Mouse (Mus musculus): ENCODE data around the gene Rrp8. TPM values are rescaled to one million over a fixed set of nuclear protein-coding genes. Genes with fewer than 3 reads are reported as not detected.
A peak's percentile ranks its signal among the peaks of the same experiment; 100 is the strongest.
"Not testable (repeated sequence)": the region's sequence is repeated elsewhere in the genome, so short reads cannot be mapped to it uniquely, and the experiment has no call there.

The Rrp8 gene
- polyA plus RNA-seq, 1 experiment from 2014 or later = 31.2 TPM

- H3K4me1 ChIP-seq (ENCODE audit: control insufficient read depth, insufficient read depth, low read length) = peaks cover 21% of the 10 kb centered on the region
- H3K4me3 ChIP-seq (ENCODE audit: low read depth, low read length) = no peak overlapping the region
- H3K27ac ChIP-seq (replicated peaks; ENCODE audit: low read depth, low read length) = no peak overlapping the region
- no peak overlapping the region for H3K4me2 ChIP-seq (ENCODE audit: low read depth, low read length)
- ATAC-seq (ENCODE audit: low read depth) (no peak), DNase-seq (ENCODE audit: low spot score) (no peak)
- no peaks in the 10 kb centered on the region for H3K27me3 ChIP-seq (replicated peaks; ENCODE audit: control insufficient read depth, insufficient read depth, low read length)
- no peaks in the 10 kb centered on the region for H3K9me3 ChIP-seq (ENCODE audit: control insufficient read depth, low read length)
- WGBS = 88% methylated on average over 9 of the region's 9 CpGs
- H3K36me3 ChIP-seq (ENCODE audit: control insufficient read depth, insufficient read depth, low read length) = peaks cover 44% of the 10 kb centered on the region
- no peak overlapping the region for H3K9ac ChIP-seq (ENCODE audit: low read depth, low read length)
Observed at GRCm38 (mm10) chr7:105741978-105742377, 4.8 kb upstream of the Rrp8 start.

- no peak for DNase-seq (ENCODE audit: low spot score)
- H3K9me3 ChIP-seq (ENCODE audit: control insufficient read depth, low read length) = no peaks in the 10 kb centered on the region
- ATAC-seq (ENCODE audit: low read depth) = no peak
- H3K4me1 ChIP-seq (ENCODE audit: control insufficient read depth, insufficient read depth, low read length) = peaks cover 21% of the 10 kb centered on the region
- no peak overlapping the region for H3K4me2 ChIP-seq (ENCODE audit: low read depth, low read length)
- no peak overlapping the region for H3K27ac ChIP-seq (replicated peaks; ENCODE audit: low read depth, low read length)
- peaks cover 35% of the 10 kb centered on the region for H3K36me3 ChIP-seq (ENCODE audit: control insufficient read depth, insufficient read depth, low read length)
- H3K27me3 ChIP-seq (replicated peaks; ENCODE audit: control insufficient read depth, insufficient read depth, low read length) = no peaks in the 10 kb centered on the region
- WGBS = 81% methylated on average over 6 of the region's 6 CpGs
- no peak overlapping the region for H3K4me3 ChIP-seq (ENCODE audit: low read depth, low read length)
- H3K9ac ChIP-seq (ENCODE audit: low read depth, low read length) = no peak overlapping the region
Observed at GRCm38 (mm10) chr7:105740851-105741250, 3.7 kb upstream of the Rrp8 start.

- H3K4me3 ChIP-seq (ENCODE audit: low read depth, low read length) = no peak overlapping the region
- no peaks in the 10 kb centered on the region for H3K9me3 ChIP-seq (ENCODE audit: control insufficient read depth, low read length)
- no peak for DNase-seq (ENCODE audit: low spot score)
- peaks cover 21% of the 10 kb centered on the region for H3K4me1 ChIP-seq (ENCODE audit: control insufficient read depth, insufficient read depth, low read length)
- no peak overlapping the region for H3K27ac ChIP-seq (replicated peaks; ENCODE audit: low read depth, low read length)
- peaks cover 35% of the 10 kb centered on the region for H3K36me3 ChIP-seq (ENCODE audit: control insufficient read depth, insufficient read depth, low read length)
- WGBS = 86% methylated on average over 13 of the region's 13 CpGs
- H3K27me3 ChIP-seq (replicated peaks; ENCODE audit: control insufficient read depth, insufficient read depth, low read length) = no peaks in the 10 kb centered on the region
- H3K4me2 ChIP-seq (ENCODE audit: low read depth, low read length) = no peak overlapping the region
- ATAC-seq (ENCODE audit: low read depth) = no peak
- no peak overlapping the region for H3K9ac ChIP-seq (ENCODE audit: low read depth, low read length)
Observed at GRCm38 (mm10) chr7:105740089-105740795, 3.1 kb upstream of the Rrp8 start.

GRCm38 (mm10) chr7:105738948-105739347 is 1.8 kb upstream of the Rrp8 start:
- peak overlapping the region; percentile 84 for H3K4me3 ChIP-seq (ENCODE audit: low read depth, low read length)
- H3K36me3 ChIP-seq (ENCODE audit: control insufficient read depth, insufficient read depth, low read length) = peaks cover 43% of the 10 kb centered on the region
- peak overlapping the region; percentile 73 for H3K4me2 ChIP-seq (ENCODE audit: low read depth, low read length)
- H3K27me3 ChIP-seq (replicated peaks; ENCODE audit: control insufficient read depth, insufficient read depth, low read length) = no peaks in the 10 kb centered on the region
- WGBS = 24% methylated on average over 3 of the region's 3 CpGs
- ATAC-seq (ENCODE audit: low read depth) = peak; percentile 72
- no peaks in the 10 kb centered on the region for H3K9me3 ChIP-seq (ENCODE audit: control insufficient read depth, low read length)
- H3K4me1 ChIP-seq (ENCODE audit: control insufficient read depth, insufficient read depth, low read length) = peaks cover 21% of the 10 kb centered on the region
- DNase-seq (ENCODE audit: low spot score) = peak; percentile 94
- peak overlapping the region; percentile 32; the same call in 1 of the 2 replicates for H3K9ac ChIP-seq (ENCODE audit: low read depth, low read length)
- peak overlapping the region; percentile 84 for H3K27ac ChIP-seq (replicated peaks; ENCODE audit: low read depth, low read length)

GRCm38 (mm10) chr7:105738286-105738685 is 1.1 kb upstream of the Rrp8 start:
- 57% methylated on average over 2 of the region's 2 CpGs for WGBS
- H3K4me3 ChIP-seq (ENCODE audit: low read depth, low read length) = peak overlapping the region; percentile 84
- DNase-seq (ENCODE audit: low spot score) (no peak), ATAC-seq (ENCODE audit: low read depth) (no peak)
- no peaks in the 10 kb centered on the region for H3K27me3 ChIP-seq (replicated peaks; ENCODE audit: control insufficient read depth, insufficient read depth, low read length)
- peak overlapping the region; percentile 73 for H3K4me2 ChIP-seq (ENCODE audit: low read depth, low read length)
- H3K9me3 ChIP-seq (ENCODE audit: control insufficient read depth, low read length) = no peaks in the 10 kb centered on the region
- H3K9ac ChIP-seq (ENCODE audit: low read depth, low read length) = peak overlapping the region; percentile 32; the same call in 1 of the 2 replicates
- peaks cover 21% of the 10 kb centered on the region for H3K4me1 ChIP-seq (ENCODE audit: control insufficient read depth, insufficient read depth, low read length)
- H3K36me3 ChIP-seq (ENCODE audit: control insufficient read depth, insufficient read depth, low read length) = peaks cover 50% of the 10 kb centered on the region
- H3K27ac ChIP-seq (replicated peaks; ENCODE audit: low read depth, low read length) = peak overlapping the region; percentile 84

GRCm38 (mm10) chr7:105737648-105738047 is 463 bp upstream of the Rrp8 start:
- 23% methylated on average over 3 of the region's 3 CpGs for WGBS
- ATAC-seq (ENCODE audit: low read depth) (no peak), DNase-seq (ENCODE audit: low spot score) (no peak)
- Histone ChIP-seq H3K4me2 (ENCODE audit: low read depth, low read length) (peak overlapping the region; percentile 73), H3K4me1 (ENCODE audit: control insufficient read depth, insufficient read depth, low read length) (peaks cover 21% of the 10 kb centered on the region), H3K4me3 (ENCODE audit: low read depth, low read length) (peak overlapping the region; percentile 84), H3K36me3 (ENCODE audit: control insufficient read depth, insufficient read depth, low read length) (peaks cover 51% of the 10 kb centered on the region), H3K9me3 (ENCODE audit: control insufficient read depth, low read length) (no peaks in the 10 kb centered on the region), H3K27me3 (replicated peaks; ENCODE audit: control insufficient read depth, insufficient read depth, low read length) (no peaks in the 10 kb centered on the region), H3K9ac (ENCODE audit: low read depth, low read length) (peak overlapping the region; percentile 89), H3K27ac (replicated peaks; ENCODE audit: low read depth, low read length) (peak overlapping the region; percentile 89; the same call in 1 of the 2 replicates)

- Histone ChIP-seq H3K9me3 (ENCODE audit: control insufficient read depth, low read length) (no peaks in the 10 kb centered on the region), H3K27me3 (replicated peaks; ENCODE audit: control insufficient read depth, insufficient read depth, low read length) (no peaks in the 10 kb centered on the region), H3K4me1 (ENCODE audit: control insufficient read depth, insufficient read depth, low read length) (peaks cover 21% of the 10 kb centered on the region), H3K27ac (replicated peaks; ENCODE audit: low read depth, low read length) (peak within 1 kb of the TSS; percentile 89), H3K9ac (ENCODE audit: low read depth, low read length) (peak within 1 kb of the TSS; percentile 89), H3K4me3 (ENCODE audit: low read depth, low read length) (peak within 1 kb of the TSS; percentile 84), H3K36me3 (ENCODE audit: control insufficient read depth, insufficient read depth, low read length) (peaks cover 51% of the 10 kb centered on the region), H3K4me2 (ENCODE audit: low read depth, low read length) (peak within 1 kb of the TSS; percentile 73)
- ATAC-seq (ENCODE audit: low read depth) (peak; percentile 99), DNase-seq (ENCODE audit: low spot score) (peak; percentile 96)
- WGBS = 0% methylated on average over 26 of the region's 62 CpGs
Observed at GRCm38 (mm10) chr7:105736264-105736901, 802 bp downstream of the Rrp8 start, which contains the start of gene Ilk. TSS of gene Ilk (plus strand) at chr7:105736592.

GRCm38 (mm10) chr7:105735464-105735863 is 1.7 kb downstream of the Rrp8 start:
- peak overlapping the region; percentile 84 for H3K4me3 ChIP-seq (ENCODE audit: low read depth, low read length)
- H3K36me3 ChIP-seq (ENCODE audit: control insufficient read depth, insufficient read depth, low read length) = peaks cover 49% of the 10 kb centered on the region
- DNase-seq (ENCODE audit: low spot score); H3K9me3 ChIP-seq (ENCODE audit: control insufficient read depth, low read length); H3K27me3 ChIP-seq (replicated peaks; ENCODE audit: control insufficient read depth, insufficient read depth, low read length); ATAC-seq (ENCODE audit: low read depth): not testable (repeated sequence)
- peak overlapping the region; percentile 73 for H3K4me2 ChIP-seq (ENCODE audit: low read depth, low read length)
- H3K27ac ChIP-seq (replicated peaks; ENCODE audit: low read depth, low read length) = peak overlapping the region; percentile 89
- 36% methylated on average over 3 of the region's 4 CpGs for WGBS
- peaks cover 21% of the 10 kb centered on the region for H3K4me1 ChIP-seq (ENCODE audit: control insufficient read depth, insufficient read depth, low read length)
- peak overlapping the region; percentile 89 for H3K9ac ChIP-seq (ENCODE audit: low read depth, low read length)
